Mouse (Mus musculus): Measurements from ENCODE around the gene Ptpn11. TPM values are rescaled to one million over a fixed set of nuclear protein-coding genes. Genes with fewer than 3 reads are reported as not detected.
"Not testable (repeated sequence)": the region's sequence is repeated elsewhere in the genome, so short reads cannot be mapped to it uniquely, and the experiment has no call there.

Gene Ptpn11
- polyA plus RNA-seq, 1 experiment from 2014 or later: 25.6 TPM

DNA sequence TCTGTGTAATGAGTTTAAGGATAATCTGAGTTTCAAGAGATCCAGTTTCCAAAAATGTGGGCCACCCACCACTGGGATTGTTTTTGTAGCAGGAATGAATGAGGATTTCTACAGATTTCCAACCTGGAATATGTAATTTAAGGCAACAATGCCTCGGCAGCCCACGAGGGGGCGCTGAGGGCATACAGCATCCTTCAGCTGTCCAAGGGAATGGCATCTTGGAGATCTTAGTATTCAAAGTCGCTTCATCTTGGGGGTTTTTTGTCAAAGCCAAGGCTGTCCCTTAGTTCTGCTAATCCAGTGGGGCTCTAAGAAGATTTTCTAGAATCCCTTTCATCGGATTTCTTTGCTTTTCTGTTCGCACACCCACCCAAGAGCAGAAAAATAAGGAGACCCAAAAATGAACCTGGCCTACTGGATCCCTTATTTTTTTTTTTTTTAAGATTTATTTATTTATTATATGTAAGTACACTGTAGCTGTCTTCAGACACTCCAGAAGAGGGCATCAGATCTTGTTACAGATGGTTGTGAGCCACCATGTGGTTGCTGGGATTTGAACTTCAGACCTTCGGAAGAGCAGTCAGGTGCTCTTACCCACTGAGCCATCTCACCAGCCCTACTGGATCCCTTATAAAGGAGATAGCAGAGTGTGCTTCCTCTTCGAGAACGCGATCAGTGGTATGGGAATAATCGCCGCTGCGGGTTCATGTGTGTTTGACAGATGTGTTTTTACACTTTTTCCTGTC, 24.4 kb upstream of the Ptpn11 start:
- no peaks in the 10 kb centered on the region for H3K4me1 ChIP-seq (ENCODE audit: insufficient read depth)
- H3K27ac ChIP-seq (ENCODE audit: low read depth): no peak overlapping the region
- 46% methylated on average over 13 of the region's 13 CpGs for WGBS
- ATAC-seq (ENCODE audit: insufficient read depth) (no peak), DNase-seq (peak; percentile 89)
- TF ChIP-seq CTCF (IDR thresholded peaks at IDR 0.05; ENCODE audit: low read depth): peak; percentile 93
- no peaks in the 10 kb centered on the region for H3K9me3 ChIP-seq (ENCODE audit: low read depth, low read length)
- H3K36me3 ChIP-seq (ENCODE audit: insufficient read depth): peaks cover 25% of the 10 kb centered on the region
- H3K27me3 ChIP-seq (ENCODE audit: insufficient read depth, low read length): no peaks in the 10 kb centered on the region
- no peak overlapping the region for H3K4me2 ChIP-seq
- no peak overlapping the region for H3K9ac ChIP-seq
- H3K4me3 ChIP-seq (ENCODE audit: low read depth, low read length): no peak overlapping the region

DNA sequence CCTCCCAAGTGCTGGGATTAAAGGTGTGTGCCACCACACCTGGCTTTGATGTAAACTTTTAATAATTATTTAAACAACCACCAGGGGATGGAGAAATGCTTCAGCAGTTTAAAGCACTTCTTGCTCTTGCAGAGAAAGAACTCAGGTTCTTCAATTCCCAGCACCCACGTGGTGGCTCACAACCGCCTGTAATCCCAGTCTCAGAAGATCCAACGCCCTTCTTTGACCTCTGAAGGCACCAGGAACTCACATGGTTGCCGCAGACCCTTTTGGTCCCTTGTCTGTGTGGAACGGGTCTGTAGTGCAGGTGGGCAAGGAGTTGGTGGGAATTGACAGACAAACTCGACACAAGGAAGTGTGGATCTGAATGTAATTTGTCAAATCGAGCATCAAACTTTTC, 23.5 kb upstream of the Ptpn11 start:
- Histone ChIP-seq H3K9me3 (ENCODE audit: low read depth, low read length) (no peaks in the 10 kb centered on the region), H3K36me3 (ENCODE audit: insufficient read depth) (peaks cover 33% of the 10 kb centered on the region), H3K9ac (no peak overlapping the region), H3K27ac (ENCODE audit: low read depth) (no peak overlapping the region), H3K27me3 (ENCODE audit: insufficient read depth, low read length) (no peaks in the 10 kb centered on the region), H3K4me3 (ENCODE audit: low read depth, low read length) (no peak overlapping the region), H3K4me2 (no peak overlapping the region), H3K4me1 (ENCODE audit: insufficient read depth) (no peaks in the 10 kb centered on the region)
- ATAC-seq (ENCODE audit: insufficient read depth): no peak
- 51% methylated on average over 7 of the region's 7 CpGs for WGBS
- no peak for TF ChIP-seq CTCF (IDR thresholded peaks at IDR 0.05; ENCODE audit: low read depth)
- no peak for DNase-seq

DNA sequence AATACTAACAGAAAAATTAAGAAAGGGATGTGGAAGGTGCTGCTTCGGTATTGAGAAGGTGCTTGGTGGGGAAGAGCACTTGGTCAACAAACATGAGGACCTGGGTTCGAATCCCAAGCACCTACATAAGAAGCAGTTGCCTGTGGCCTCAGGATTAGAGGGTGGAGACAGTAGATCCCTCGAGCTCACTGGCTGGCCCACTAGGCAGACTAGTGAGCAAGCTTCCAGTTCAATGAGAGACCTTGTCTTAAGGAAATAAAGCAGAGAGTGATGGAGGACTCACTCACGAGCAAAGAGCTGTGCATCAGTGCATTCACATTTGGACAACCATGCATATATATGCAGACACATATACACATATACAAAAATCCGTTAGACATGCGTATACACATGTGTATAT, 20.9 kb upstream of the Ptpn11 start:
- WGBS: 84% methylated on average over 6 of the region's 6 CpGs
- H3K9ac ChIP-seq: no peak overlapping the region
- no peak overlapping the region for H3K4me3 ChIP-seq (ENCODE audit: low read depth, low read length)
- DNase-seq: no peak
- TF ChIP-seq CTCF (IDR thresholded peaks at IDR 0.05; ENCODE audit: low read depth): no peak
- H3K27ac ChIP-seq (ENCODE audit: low read depth): no peak overlapping the region
- ATAC-seq (ENCODE audit: insufficient read depth): no peak
- no peaks in the 10 kb centered on the region for H3K9me3 ChIP-seq (ENCODE audit: low read depth, low read length)
- no peaks in the 10 kb centered on the region for H3K27me3 ChIP-seq (ENCODE audit: insufficient read depth, low read length)
- no peaks in the 10 kb centered on the region for H3K4me1 ChIP-seq (ENCODE audit: insufficient read depth)
- no peak overlapping the region for H3K4me2 ChIP-seq
- H3K36me3 ChIP-seq (ENCODE audit: insufficient read depth): peaks cover 59% of the 10 kb centered on the region

DNA sequence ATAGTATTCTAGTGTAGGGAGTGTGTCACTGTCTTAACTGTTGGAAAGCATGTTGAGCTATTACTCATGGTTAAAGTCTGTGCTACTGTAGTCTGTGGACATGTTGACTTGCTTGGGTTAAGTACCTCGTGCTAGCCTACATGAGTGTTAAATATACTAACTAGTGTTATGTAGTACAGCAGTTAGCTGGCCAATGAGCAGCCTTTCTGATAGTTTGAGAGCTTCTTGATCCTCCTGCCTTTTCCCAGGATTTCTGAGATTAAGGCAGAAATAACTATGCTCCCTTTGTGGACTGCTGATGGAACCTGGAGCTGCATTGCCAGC, 19.4 kb upstream of the Ptpn11 start:
- DNase-seq (no peak), ATAC-seq (ENCODE audit: insufficient read depth) (no peak)
- no peak for TF ChIP-seq CTCF (IDR thresholded peaks at IDR 0.05; ENCODE audit: low read depth)
- Histone ChIP-seq H3K9me3 (ENCODE audit: low read depth, low read length) (no peaks in the 10 kb centered on the region), H3K4me3 (ENCODE audit: low read depth, low read length) (no peak overlapping the region), H3K9ac (no peak overlapping the region), H3K4me2 (no peak overlapping the region), H3K27ac (ENCODE audit: low read depth) (no peak overlapping the region), H3K4me1 (ENCODE audit: insufficient read depth) (peaks cover 8% of the 10 kb centered on the region), H3K27me3 (ENCODE audit: insufficient read depth, low read length) (no peaks in the 10 kb centered on the region), H3K36me3 (ENCODE audit: insufficient read depth) (peaks cover 75% of the 10 kb centered on the region)
- WGBS: 79% methylated on average over 1 of the region's 1 CpGs

DNA sequence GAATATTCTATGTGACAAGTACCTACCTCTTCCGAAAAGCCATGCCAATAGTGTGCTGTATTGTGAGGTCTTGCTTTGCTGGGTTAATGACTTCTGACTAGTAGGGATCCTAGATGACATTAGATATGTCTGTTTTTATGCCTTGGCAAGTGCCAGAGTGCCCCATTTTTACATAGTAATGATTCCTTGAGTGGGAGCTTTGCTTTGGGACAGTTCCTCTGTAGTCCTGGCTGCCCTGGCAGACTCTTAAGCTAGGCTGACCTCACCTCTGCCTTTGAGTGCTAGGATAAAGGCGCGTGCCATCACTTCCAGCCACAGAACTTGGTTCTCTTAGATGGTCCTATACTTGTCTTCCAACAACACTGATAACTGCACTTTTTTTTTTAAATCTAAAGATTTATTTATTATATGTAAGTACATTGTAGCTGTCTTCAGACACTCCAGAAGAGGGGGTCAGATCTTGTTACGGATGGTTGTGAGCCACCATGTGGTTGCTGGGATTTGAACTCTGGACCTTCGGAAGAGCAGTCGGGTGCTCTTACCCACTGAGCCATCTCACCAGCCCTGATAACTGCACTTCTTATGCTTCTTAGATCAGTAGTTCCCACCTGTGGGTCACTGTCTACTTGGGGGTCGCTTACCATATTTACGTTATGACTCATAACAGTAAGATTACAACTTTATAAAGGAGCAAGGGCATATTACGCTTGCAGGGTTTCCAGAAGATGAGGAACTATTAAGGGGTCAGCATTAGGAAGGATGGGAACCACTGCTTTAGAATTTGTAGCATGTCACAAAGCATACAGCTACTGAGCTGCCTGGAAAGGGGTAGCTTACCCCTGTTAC, 18.8 kb upstream of the Ptpn11 start:
- no peak for TF ChIP-seq CTCF (IDR thresholded peaks at IDR 0.05; ENCODE audit: low read depth)
- H3K36me3 ChIP-seq (ENCODE audit: insufficient read depth): peaks cover 76% of the 10 kb centered on the region

DNA sequence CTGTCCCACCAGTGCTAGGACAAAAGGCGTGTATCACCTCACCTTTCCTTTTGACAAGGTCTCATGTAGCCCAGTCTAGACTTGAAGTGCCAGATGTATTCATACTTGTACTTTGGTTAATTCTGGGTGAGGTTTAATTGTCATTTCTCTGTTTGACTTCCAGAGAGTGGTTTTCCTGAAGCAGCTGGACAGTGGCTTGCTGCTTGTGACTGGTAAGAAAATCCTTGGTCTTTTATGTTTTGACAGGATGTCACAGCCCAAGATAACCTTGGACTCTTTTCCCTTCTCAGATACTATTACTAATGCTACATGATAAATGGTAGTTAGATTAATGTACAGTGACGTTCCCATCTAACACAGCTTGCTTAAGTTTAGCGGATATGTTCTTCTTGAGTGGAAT, 15.8 kb upstream of the Ptpn11 start:
- Histone ChIP-seq H3K9me3 (ENCODE audit: low read depth, low read length) (no peaks in the 10 kb centered on the region), H3K27me3 (ENCODE audit: insufficient read depth, low read length) (no peaks in the 10 kb centered on the region), H3K4me2 (peak overlapping the region; percentile 77; the same call in 1 of the 2 replicates), H3K4me1 (ENCODE audit: insufficient read depth) (peaks cover 9% of the 10 kb centered on the region), H3K27ac (ENCODE audit: low read depth) (no peak overlapping the region), H3K36me3 (ENCODE audit: insufficient read depth) (peaks cover 66% of the 10 kb centered on the region), H3K9ac (peak overlapping the region; percentile 98; the same call in 1 of the 2 replicates), H3K4me3 (ENCODE audit: low read depth, low read length) (no peak overlapping the region)
- ATAC-seq (ENCODE audit: insufficient read depth) (no peak), DNase-seq (no peak)
- no peak for TF ChIP-seq CTCF (IDR thresholded peaks at IDR 0.05; ENCODE audit: low read depth)
- 52% methylated on average over 3 of the region's 3 CpGs for WGBS

More for the DNA sequence above, 18.8 kb upstream of the Ptpn11 start:
- Histone ChIP-seq H3K4me3 (ENCODE audit: low read depth, low read length) (no peak overlapping the region), H3K9ac (no peak overlapping the region), H3K27me3 (ENCODE audit: insufficient read depth, low read length) (no peaks in the 10 kb centered on the region), H3K27ac (ENCODE audit: low read depth) (no peak overlapping the region), H3K4me2 (no peak overlapping the region), H3K4me1 (ENCODE audit: insufficient read depth) (peaks cover 9% of the 10 kb centered on the region), H3K9me3 (ENCODE audit: low read depth, low read length) (no peaks in the 10 kb centered on the region)
- DNase-seq: no peak
- WGBS: 80% methylated on average over 9 of the region's 9 CpGs
- ATAC-seq (ENCODE audit: insufficient read depth): 0 out of 2 replicates have a peak, but pooled peaks have one; percentile 12

DNA sequence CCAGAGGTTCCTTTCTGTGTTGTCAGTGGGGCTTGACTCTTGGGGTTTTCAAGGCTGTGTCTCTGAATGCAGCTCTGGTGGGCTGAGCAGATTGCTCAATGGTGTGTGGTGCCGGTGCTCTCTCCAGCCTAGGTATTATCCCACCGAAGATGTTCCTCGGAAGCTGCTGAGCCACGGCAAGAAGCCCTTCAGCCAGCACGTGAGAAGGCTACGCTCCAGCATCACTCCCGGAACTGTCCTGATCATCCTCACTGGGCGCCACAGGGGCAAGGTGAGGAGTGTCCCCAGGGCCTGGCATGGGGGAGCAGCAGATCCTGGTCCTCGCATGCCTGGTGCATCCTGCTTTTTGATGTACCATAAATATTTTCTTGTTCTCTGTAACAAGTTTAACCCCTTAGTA, 15.3 kb upstream of the Ptpn11 start:
- Histone ChIP-seq H3K4me1 (ENCODE audit: insufficient read depth) (peaks cover 9% of the 10 kb centered on the region), H3K4me3 (ENCODE audit: low read depth, low read length) (peak overlapping the region; percentile 98), H3K9me3 (ENCODE audit: low read depth, low read length) (no peaks in the 10 kb centered on the region), H3K36me3 (ENCODE audit: insufficient read depth) (peaks cover 61% of the 10 kb centered on the region), H3K4me2 (peak overlapping the region; percentile 77), H3K27me3 (ENCODE audit: insufficient read depth, low read length) (no peaks in the 10 kb centered on the region), H3K27ac (ENCODE audit: low read depth) (no peak overlapping the region), H3K9ac (peak overlapping the region; percentile 98)
- no peak for DNase-seq
- 69% methylated on average over 9 of the region's 9 CpGs for WGBS
- no peak for ATAC-seq (ENCODE audit: insufficient read depth)
- TF ChIP-seq CTCF (IDR thresholded peaks at IDR 0.05; ENCODE audit: low read depth): no peak

DNA sequence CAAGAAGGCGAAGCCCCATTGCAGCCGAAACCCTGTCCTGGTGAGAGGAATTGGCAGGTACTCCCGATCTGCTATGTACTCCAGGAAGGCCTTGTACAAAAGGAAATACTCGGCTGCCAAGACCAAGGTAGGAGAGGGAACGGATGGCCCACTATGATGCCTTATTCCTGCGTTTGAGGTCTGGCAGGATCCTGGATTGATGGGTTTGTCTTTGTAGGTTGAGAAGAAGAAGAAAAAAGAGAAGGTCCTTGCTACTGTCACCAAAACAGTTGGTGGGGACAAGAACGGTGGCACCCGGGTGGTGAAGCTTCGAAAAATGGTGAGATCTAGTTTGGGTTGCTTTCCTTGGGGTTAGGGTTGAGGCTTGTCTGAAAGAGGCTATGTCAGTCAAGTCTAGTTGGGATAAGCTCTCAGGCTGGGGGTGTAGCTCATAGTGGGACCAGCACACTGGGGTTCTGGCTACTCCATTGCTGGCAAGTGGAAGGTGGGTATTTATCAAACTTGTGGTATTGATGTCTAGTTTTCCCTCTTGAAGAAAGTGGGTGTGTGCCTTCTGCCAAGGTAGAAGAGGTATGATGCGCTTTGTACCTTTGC, 14.4 kb upstream of the Ptpn11 start:
- Histone ChIP-seq H3K36me3 (ENCODE audit: insufficient read depth) (peaks cover 52% of the 10 kb centered on the region), H3K4me2 (peak overlapping the region; percentile 77), H3K9ac (peak overlapping the region; percentile 98), H3K4me3 (ENCODE audit: low read depth, low read length) (peak overlapping the region; percentile 98)
- H3K27me3 ChIP-seq (ENCODE audit: insufficient read depth, low read length); DNase-seq; H3K27ac ChIP-seq (ENCODE audit: low read depth); ATAC-seq (ENCODE audit: insufficient read depth); H3K9me3 ChIP-seq (ENCODE audit: low read depth, low read length); H3K4me1 ChIP-seq (ENCODE audit: insufficient read depth): not testable (repeated sequence)
- WGBS: 59% methylated on average over 8 of the region's 10 CpGs
